Mouse (Mus musculus): Measurements from ENCODE around the gene Igdcc3.

The Igdcc3 gene

DNA sequence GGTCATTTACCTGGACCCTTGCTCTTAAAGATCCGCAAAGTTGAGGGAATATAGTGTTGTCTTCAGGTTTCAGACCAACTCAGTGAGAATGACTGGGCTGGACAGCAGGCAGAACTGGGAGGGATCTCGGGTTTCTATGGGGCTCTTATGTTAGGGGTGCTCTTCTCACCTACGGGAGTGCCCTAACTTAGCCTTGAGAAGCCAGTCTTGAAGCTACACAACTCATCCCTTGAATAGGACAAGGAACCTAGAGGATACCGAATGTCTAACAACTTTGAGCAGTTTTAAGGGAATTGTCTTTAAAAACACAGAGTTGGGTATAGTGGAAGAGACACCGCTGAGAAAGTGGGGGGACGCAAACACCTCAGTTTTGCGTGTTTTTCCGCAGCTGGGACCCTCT lies 498 bp upstream of the Igdcc3 start:
- in situ Hi-C loops (cut with MboI, MseI): no loop called here

GRCm38 (mm10) chr9:65141306-65141975 lies 452 bp downstream of the Igdcc3 start:
- in situ Hi-C loops (cut with MboI, MseI): no loop called here

DNA sequence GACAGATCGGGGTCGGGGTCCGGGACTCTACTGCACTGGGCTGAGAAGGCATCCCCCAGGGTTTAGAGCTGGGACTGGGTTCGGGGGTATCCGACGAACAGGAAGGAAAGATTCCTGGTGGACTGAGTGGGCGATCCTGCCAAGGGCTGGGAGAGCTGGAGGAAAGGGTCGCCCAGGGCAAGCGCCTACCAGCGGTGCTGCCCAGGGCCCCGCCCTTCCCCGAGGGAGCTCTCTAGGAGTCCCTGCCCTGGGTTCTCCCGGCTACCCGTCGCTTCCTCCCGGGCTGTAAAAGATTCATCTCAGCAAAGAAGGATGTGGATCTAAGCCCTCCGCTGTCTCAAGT lies 958 bp downstream of the Igdcc3 start:
- in situ Hi-C loops (cut with MboI, MseI): no loop called here

- in situ Hi-C loops (cut with MboI, MseI): no loop called here
Observed at GRCm38 (mm10) chr9:65142399-65142798, 1.4 kb downstream of the Igdcc3 start.

GRCm38 (mm10) chr9:65146001-65146400 lies 5.0 kb downstream of the Igdcc3 start:
- in situ Hi-C loops (cut with MboI, MseI): no loop called here

DNA sequence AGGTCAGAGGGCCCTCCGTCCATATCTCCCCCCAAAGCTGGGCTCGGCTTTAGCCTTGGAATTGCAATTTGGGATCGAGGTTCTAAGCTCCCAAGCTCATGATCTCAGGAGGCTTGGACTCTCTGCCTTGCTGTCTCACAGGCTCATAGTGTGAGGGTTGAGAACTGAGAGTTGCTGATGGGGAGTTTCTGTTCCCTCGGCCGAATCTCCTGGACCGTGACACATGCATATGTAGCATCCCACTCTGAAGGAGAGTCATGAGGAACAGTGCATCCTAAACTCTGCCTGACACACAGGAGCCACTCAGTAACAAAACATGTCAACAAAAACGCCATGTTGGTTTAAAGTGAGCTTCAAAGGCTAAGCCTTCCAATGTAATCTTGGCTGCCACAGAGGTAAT lies 7.5 kb downstream of the Igdcc3 start:
- in situ Hi-C loops (cut with MboI, MseI): no loop called here

DNA sequence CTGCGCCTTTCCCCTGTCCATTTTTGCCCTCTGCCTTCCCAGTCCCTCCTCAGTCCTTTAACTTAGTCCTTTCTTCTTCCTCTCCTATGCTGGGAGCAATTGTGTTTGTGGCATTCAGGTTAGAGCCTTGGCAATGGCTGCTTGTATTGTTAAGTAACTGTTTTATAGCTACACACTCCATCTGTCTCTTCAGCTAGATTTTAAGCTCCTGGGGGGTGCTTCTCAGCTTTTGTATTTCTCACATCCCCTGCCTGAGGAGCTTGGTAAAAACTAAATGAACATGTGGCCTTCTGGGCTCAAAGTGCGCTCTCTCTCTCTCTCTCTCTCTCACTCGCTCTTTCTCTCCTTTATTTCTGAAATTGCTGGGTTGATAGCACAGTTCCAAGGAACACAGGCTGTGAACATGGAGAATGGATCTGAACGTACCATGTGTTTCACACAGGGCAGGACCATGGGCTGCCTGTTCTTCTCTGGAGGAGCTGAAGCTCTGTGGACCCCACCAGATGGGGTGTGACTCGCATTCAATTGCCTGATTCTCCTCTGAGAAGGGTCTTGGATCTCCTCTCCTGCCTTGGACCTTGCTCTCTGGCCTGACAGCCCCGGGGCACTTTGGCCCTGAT lies 11.8 kb downstream of the Igdcc3 start:
- in situ Hi-C loops (cut with MboI, MseI): no loop called here

DNA sequence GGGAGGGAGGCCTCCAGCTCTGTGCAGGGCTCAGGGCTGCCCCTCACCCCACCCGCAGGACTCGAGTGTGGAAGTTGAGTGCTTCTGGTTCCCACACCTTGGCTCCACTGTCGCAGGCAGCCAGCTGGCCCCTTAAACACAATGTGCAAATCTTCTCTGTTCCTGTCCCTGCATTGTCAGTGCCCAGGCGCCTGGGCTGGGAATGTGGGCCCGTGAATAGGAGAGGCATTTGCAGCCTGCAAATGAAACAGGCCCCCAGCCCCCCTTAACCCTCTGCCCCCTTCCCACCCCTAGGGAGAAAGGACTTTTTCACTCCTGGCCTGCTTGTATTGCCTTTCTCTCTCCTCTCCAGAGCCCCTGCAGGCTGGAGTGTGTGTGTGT lies 12.3 kb downstream of the Igdcc3 start:
- in situ Hi-C loops (cut with MboI, MseI): no loop called here

DNA sequence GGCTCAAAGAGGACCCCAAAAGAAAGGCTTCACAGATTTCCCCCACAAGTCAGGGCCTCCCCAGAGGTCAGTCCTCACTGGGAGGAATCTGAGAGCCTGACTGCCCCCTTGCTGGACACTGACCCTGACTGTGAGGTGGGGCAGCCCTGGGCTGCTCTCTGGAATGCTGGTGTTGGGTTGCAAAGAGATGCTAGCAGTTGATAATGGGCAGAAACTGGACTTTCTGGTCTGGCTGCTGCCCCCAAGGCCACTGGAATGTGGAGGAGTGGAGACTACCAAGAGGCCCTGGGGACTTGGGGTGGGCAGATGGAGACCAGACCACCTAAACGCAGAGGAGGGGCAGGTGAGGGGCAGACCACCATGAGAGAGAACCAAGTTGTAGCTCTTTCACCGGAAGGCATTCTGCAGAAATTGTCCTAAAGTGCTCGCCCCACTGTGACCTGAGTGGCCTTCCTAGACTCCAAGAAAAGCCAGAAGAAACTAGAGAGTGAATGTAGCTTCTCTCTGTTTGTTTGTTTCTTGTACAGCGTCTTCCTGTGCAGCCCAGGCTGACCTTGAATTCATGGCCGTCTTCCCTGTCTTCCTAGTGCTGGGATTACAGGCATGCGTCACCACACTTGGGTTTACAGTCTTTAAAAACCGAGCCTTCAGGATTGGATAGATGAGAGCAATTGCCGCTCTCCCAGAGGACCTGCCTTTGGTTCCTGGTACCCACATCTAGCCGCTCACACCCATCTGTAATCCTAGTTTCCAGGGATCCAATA lies 13.9 kb downstream of the Igdcc3 start:
- in situ Hi-C loops (cut with MboI, MseI): no loop called here

GRCm38 (mm10) chr9:65156604-65157003 lies 15.6 kb downstream of the Igdcc3 start:
- in situ Hi-C loops (cut with MboI, MseI): no loop called here

DNA sequence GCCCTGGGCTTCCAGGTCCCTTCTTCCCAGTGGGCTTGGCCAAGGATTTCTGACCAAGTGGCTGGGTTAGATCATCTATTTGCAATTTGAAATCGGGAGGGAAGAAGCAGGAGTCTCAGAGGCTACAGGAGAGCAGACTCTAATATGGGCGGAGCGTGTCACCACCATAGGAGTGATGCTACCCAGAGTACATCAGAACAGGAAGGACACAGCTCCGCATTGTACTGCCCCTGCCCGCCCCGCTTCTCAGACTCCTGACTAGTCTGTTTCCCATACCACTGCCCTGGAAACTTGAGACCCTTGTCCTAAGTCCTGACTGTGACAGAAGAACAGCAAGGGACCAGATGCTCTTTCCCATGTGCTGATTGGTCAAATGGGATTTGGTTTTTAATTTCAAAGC lies 16.6 kb downstream of the Igdcc3 start:
- in situ Hi-C loops (cut with MboI, MseI): no loop called here

- in situ Hi-C loops (cut with MboI, MseI): no loop called here
Observed at GRCm38 (mm10) chr9:65161188-65161587, 20.2 kb downstream of the Igdcc3 start.

GRCm38 (mm10) chr9:65161881-65162280 lies 20.9 kb downstream of the Igdcc3 start:
- in situ Hi-C loops (cut with MboI, MseI): no loop called here

DNA sequence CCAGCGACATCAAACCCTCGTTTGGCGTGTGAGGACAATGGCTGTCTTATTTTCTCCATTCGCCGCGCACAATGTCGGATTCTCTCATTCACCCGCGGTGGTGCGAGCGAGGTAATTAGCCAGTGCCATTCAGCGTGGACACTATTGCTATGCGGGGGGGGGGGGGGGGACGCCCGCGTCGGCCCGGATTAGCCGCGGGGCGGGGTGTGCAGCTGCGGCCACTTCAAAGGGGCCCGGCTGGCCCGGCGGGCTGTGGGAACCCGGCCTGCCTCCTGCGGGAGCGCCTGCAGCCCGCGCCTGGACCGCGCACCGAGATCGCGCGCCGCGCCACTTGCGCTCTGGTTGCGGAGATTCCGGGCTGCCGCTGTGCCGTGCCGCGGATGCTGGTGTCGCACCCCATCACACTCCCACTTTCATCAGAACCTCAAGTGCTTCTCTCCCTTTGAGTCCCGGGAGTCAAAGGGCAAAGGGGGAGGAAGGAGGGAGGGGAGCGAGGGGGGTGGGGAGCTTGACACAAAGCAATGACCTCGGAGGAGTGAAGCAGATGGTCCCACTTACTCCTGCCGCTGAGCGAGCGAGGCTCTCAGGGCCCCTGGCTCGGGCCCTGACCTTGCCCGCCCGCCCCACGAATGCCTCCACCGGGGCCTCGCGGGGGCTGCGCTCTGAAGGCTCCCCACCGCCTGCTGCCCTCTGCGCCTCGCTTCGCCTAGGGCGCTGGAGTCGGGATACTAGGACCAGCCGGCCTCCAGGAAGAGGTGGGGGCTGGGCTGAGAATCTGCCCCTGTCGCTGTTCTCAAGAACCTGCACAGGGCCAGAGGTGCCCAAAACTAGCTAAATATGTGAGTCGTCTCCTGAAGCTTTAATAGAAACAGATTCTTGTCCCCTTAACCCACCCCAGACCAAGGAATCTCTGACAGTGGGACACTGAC lies 22.0 kb downstream of the Igdcc3 start:
- in situ Hi-C loops (cut with MboI, MseI): no loop called here

DNA sequence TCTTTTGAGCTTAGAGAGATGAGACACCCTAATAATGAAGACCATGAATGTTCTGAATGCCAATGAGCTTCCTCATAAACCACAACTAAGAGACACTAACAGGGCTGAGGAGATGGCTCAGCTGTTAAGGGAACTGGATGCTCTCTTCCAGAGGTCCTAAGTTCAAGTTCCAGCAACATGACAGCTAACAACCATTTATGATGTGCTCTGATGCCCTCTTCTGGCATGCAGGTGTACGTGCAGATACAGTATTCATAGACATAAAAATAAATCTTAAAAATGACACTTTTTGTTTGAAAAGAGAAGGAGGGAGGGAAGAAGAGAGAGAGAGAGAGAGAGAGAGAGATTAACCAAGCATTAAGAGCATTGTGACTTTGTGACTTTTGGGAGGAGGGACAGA lies 23.9 kb downstream of the Igdcc3 start:
- in situ Hi-C loops (cut with MboI, MseI): no loop called here

GRCm38 (mm10) chr9:65166386-65166785 lies 25.4 kb downstream of the Igdcc3 start:
- in situ Hi-C loops (cut with MboI, MseI): no loop called here

DNA sequence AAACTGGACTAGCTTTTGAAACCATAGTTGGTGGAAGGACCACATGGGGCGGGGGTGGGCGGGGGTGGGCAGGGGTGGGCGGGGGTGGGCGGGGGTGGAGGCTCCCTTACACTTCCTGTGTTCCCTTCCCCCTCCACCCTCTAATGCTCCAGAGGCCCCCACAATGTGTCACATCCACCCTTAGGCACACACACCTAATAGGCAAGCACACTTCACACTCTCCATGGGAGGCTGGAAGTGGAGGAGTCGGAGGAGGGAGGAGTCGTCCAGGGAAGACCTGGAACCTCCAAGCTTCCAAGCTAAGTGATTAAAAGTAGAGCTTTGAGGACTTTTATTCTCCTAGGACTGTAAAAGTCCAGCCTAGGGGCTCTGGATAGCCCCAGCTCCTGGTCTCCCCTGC lies 27.5 kb downstream of the Igdcc3 start:
- in situ Hi-C loops (cut with MboI, MseI): no loop called here

- in situ Hi-C loops (cut with MboI, MseI): no loop called here
Observed at GRCm38 (mm10) chr9:65168952-65169351, 28.0 kb downstream of the Igdcc3 start.

DNA sequence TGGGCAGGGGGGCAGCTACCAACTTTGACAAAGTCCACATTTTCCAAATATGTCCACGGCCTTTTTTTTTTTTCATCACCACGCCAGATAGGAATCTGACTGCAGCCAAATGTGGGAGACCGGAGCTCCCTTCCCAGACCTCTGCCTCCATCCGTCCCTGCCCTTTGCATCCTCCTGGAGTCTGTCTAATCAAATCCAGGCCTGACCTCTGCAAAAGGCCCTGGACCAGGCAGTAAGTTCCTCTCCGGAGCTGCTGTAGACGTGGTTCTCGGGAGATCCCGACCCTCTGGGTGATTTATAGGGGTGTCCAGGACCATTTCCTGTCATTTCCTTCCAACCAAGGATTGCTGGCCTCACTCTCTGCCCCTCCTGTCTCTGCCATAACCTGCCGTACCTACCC lies 31.7 kb downstream of the Igdcc3 start:
- in situ Hi-C loops (cut with MboI, MseI): loop anchor here (5.0 kb wide), 1 partner anchor 40 kb away; no protein-coding TSS in a partner anchor

DNA sequence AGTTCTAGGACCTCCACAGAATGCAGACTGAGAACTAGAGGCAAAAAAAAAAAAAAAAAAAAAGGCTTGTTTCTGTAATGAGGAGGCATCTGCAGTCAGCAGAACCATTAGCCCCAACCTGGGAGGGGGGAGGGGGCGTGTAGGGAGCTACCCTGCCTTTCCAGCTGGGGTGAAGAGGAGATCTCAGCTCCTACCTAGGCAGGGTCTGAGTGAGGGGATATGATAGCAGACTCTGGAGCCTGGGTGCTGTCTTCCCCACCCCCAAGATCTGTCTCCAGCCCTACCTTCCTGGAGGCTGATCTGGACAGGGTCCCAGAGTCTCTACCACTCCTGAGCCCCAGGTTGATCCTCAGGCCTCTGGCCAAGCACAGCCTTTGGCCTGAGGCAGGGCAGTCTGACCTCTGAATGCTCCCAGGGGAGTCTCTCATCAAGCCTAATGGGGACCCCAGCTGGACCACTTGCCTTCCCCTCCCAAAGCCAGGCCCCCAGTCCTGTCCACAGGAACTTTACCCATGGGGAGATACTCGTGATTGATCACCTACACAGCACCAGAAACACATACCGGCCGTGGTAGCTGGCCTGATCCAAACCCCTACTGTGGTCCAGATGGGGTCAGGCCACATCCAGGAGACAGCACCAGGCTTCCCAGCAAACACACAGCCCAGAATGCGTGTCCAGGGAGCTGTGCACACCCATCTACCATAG lies 34.4 kb downstream of the Igdcc3 start:
- in situ Hi-C loops (cut with MboI, MseI): no loop called here

All from T-helper 2 cell (primary cell).